Mouse (Mus musculus): ENCODE data around the gene Sugct.

- TF ChIP-seq GATA1 (IDR thresholded peaks at IDR 0.05; ENCODE audit: low read length), result no peak
- no peak for TF ChIP-seq TAL1 (IDR thresholded peaks at IDR 0.05; ENCODE audit: low read length)
Measured at GRCm38 (mm10) chr13:17693816-17694215, 1.5 kb downstream of the Sugct start.
